Mouse (Mus musculus): ENCODE data around the gene Cd28. TPM values are rescaled to one million over a fixed set of nuclear protein-coding genes. Genes with fewer than 3 reads are reported as not detected.

Gene Cd28
- polyA plus RNA-seq, 1 experiment from 2014 or later = 0.05 TPM

DNA sequence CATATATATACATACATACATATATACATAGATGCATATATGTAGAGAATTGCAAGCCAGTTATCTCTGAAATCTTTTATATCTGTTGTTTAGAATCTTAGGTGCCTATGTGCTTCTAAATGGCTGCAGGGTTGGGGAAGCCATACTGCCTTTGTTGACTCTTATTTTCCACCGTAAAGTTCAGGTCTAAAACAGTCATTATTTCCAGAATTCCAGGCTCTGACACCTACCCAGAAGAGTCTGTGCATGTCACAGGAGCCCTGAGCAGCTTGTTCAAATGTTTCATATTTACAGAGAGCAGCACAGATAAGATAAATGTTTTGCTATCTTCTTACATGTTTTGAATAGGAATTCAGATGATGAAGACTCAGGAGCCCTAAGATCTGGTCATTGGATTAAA, 36.4 kb downstream of the Cd28 start:
- no peak overlapping the region for H3K9ac ChIP-seq (replicated peaks)
- no peak overlapping the region for H3K4me3 ChIP-seq (ENCODE audit: low read depth, low read length)
- whole genome bisulfite sequencing (ENCODE audit: insufficient replicate concordance) = 66% methylated on average over 1 of the region's 1 CpGs
- no peak overlapping the region for H3K4me2 ChIP-seq (ENCODE audit: low read depth, low read length)
- H3K4me1 ChIP-seq (ENCODE audit: insufficient read depth) = no peaks in the 10 kb centered on the region
- no peaks in the 10 kb centered on the region for H3K9me3 ChIP-seq (ENCODE audit: low read length)
- DNase-seq = no peak
- no peaks in the 10 kb centered on the region for H3K36me3 ChIP-seq (replicated peaks; ENCODE audit: insufficient read depth, low read length)
- ATAC-seq = no peak
- H3K27me3 ChIP-seq (ENCODE audit: insufficient read depth, low read length) = no peaks in the 10 kb centered on the region
- TF ChIP-seq CTCF (IDR thresholded peaks at IDR 0.05; ENCODE audit: low read depth) (no peak), EP300 (IDR thresholded peaks at IDR 0.05; ENCODE audit: low read depth) (no peak)
- no peak overlapping the region for H3K27ac ChIP-seq (ENCODE audit: low read depth)

GRCm38 (mm10) chr1:60753981-60754380, 37.4 kb downstream of the Cd28 start:
- ATAC-seq = no peak
- Histone ChIP-seq H3K4me3 (ENCODE audit: low read depth, low read length) (no peak overlapping the region), H3K27me3 (ENCODE audit: insufficient read depth, low read length) (no peaks in the 10 kb centered on the region), H3K9me3 (ENCODE audit: low read length) (no peaks in the 10 kb centered on the region), H3K36me3 (replicated peaks; ENCODE audit: insufficient read depth, low read length) (no peaks in the 10 kb centered on the region), H3K9ac (replicated peaks) (no peak overlapping the region), H3K4me1 (ENCODE audit: insufficient read depth) (no peaks in the 10 kb centered on the region), H3K4me2 (ENCODE audit: low read depth, low read length) (no peak overlapping the region), H3K27ac (ENCODE audit: low read depth) (no peak overlapping the region)
- 92% methylated on average over 12 of the region's 12 CpGs for WGBS (ENCODE audit: insufficient replicate concordance)
- no peak for TF ChIP-seq EP300 (IDR thresholded peaks at IDR 0.05; ENCODE audit: low read depth)
- no peak for TF ChIP-seq CTCF (IDR thresholded peaks at IDR 0.05; ENCODE audit: low read depth)
- no peak for DNase-seq

DNA sequence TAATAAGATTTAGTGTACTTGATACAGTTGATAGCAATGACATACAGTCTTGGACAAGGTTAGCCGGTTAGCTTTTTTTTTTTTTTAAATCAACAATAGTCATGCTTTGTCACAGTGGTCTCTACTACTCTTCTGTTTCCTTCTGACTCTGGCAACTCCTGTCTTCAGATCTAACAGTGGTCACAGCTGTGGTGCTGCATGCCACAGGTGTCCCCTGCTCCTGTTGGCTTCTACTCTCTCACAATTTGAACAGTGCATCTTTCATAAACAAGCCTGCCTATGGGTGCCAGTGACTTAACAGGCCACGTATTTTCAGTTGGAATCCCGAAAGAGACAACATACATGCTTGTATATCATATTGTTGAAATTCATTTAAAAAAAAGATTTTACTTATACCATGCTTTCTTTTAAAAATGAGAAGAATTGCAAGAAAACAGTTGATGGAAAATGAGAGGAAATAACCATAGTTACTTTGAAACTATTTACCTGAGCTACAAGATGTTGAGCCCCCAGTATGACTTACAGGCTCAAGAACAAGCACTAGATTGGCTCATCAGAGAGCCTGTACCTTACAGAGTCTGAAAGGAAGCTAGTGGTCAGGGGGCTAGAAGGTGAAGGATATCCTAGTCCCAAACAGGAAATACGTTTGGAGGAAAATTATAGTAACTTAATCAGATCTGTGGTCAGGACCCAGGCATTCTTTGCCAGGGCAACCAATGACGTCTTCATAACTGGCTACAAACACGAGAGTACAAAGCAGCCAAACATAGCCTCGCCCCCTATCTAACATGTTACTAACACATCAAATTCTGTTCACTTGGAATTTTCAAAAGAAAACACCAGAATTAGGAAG, 39.0 kb downstream of the Cd28 start:
- ATAC-seq (no peak), DNase-seq (no peak)
- H3K4me3 ChIP-seq (ENCODE audit: low read depth, low read length) = no peak overlapping the region
- H3K4me1 ChIP-seq (ENCODE audit: insufficient read depth) = no peaks in the 10 kb centered on the region
- H3K9ac ChIP-seq (replicated peaks) = no peak overlapping the region
- no peak overlapping the region for H3K4me2 ChIP-seq (ENCODE audit: low read depth, low read length)
- no peaks in the 10 kb centered on the region for H3K36me3 ChIP-seq (replicated peaks; ENCODE audit: insufficient read depth, low read length)
- no peaks in the 10 kb centered on the region for H3K27me3 ChIP-seq (ENCODE audit: insufficient read depth, low read length)
- H3K27ac ChIP-seq (ENCODE audit: low read depth) = no peak overlapping the region
- H3K9me3 ChIP-seq (ENCODE audit: low read length) = no peaks in the 10 kb centered on the region
- no peak for TF ChIP-seq EP300 (IDR thresholded peaks at IDR 0.05; ENCODE audit: low read depth)
- no peak for TF ChIP-seq CTCF (IDR thresholded peaks at IDR 0.05; ENCODE audit: low read depth)
- 57% methylated on average over 7 of the region's 7 CpGs for WGBS (ENCODE audit: insufficient replicate concordance)

DNA sequence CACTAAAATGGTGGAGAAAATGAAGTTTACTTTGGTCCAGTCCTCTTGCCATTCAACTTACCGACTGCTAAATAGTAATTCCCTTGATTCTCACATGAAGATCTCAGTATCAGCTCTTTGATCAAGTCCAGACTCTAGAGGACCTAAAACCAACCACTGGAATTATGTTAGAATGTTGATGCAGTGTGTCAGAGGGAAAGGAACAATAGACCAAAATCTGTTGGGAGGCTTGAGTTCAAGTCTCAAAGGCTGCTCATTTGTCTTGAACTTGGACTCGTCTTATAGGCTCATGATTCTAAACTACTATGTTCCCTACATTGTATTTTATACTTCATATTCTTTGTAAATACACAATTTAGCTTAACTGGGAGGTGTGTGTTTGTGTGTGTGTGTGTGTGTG, 41.0 kb downstream of the Cd28 start:
- ATAC-seq (no peak), DNase-seq (no peak)
- 76% methylated on average over 2 of the region's 2 CpGs for WGBS (ENCODE audit: insufficient replicate concordance)
- H3K27me3 ChIP-seq (ENCODE audit: insufficient read depth, low read length) = no peaks in the 10 kb centered on the region
- no peak for TF ChIP-seq CTCF (IDR thresholded peaks at IDR 0.05; ENCODE audit: low read depth)
- TF ChIP-seq EP300 (IDR thresholded peaks at IDR 0.05; ENCODE audit: low read depth) = no peak
- no peak overlapping the region for H3K27ac ChIP-seq (ENCODE audit: low read depth)
- H3K9ac ChIP-seq (replicated peaks) = no peak overlapping the region
- H3K4me1 ChIP-seq (ENCODE audit: insufficient read depth) = no peaks in the 10 kb centered on the region
- H3K4me3 ChIP-seq (ENCODE audit: low read depth, low read length) = no peak overlapping the region
- no peaks in the 10 kb centered on the region for H3K9me3 ChIP-seq (ENCODE audit: low read length)
- no peak overlapping the region for H3K4me2 ChIP-seq (ENCODE audit: low read depth, low read length)
- H3K36me3 ChIP-seq (replicated peaks; ENCODE audit: insufficient read depth, low read length) = no peaks in the 10 kb centered on the region

DNA sequence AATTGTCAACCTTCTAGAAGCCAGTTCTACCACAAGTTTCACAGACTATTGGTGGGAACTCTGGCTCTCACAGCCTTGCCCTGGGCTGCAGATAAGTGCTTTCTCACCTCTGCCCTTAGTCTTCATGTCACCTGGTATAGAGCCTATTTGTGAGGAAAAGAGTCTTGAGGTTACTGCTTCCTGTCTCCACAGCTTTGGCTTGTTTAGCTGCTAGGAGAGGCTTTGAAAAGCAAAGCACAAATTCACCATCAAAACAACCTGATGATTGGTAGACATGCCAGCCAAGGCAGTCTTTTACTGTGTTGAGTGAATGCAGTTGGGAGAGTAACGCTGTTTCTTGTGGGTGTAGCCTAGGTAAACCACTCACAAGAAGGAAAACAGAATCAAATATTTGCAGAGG, 41.6 kb downstream of the Cd28 start:
- Histone ChIP-seq H3K4me3 (ENCODE audit: low read depth, low read length) (no peak overlapping the region), H3K4me2 (ENCODE audit: low read depth, low read length) (no peak overlapping the region), H3K27me3 (ENCODE audit: insufficient read depth, low read length) (no peaks in the 10 kb centered on the region), H3K36me3 (replicated peaks; ENCODE audit: insufficient read depth, low read length) (no peaks in the 10 kb centered on the region), H3K4me1 (ENCODE audit: insufficient read depth) (no peaks in the 10 kb centered on the region), H3K9ac (replicated peaks) (no peak overlapping the region), H3K27ac (ENCODE audit: low read depth) (no peak overlapping the region), H3K9me3 (ENCODE audit: low read length) (no peaks in the 10 kb centered on the region)
- no peak for TF ChIP-seq CTCF (IDR thresholded peaks at IDR 0.05; ENCODE audit: low read depth)
- TF ChIP-seq EP300 (IDR thresholded peaks at IDR 0.05; ENCODE audit: low read depth) = no peak
- ATAC-seq (no peak), DNase-seq (no peak)
- WGBS (ENCODE audit: insufficient replicate concordance) = 80% methylated on average over 1 of the region's 1 CpGs

DNA sequence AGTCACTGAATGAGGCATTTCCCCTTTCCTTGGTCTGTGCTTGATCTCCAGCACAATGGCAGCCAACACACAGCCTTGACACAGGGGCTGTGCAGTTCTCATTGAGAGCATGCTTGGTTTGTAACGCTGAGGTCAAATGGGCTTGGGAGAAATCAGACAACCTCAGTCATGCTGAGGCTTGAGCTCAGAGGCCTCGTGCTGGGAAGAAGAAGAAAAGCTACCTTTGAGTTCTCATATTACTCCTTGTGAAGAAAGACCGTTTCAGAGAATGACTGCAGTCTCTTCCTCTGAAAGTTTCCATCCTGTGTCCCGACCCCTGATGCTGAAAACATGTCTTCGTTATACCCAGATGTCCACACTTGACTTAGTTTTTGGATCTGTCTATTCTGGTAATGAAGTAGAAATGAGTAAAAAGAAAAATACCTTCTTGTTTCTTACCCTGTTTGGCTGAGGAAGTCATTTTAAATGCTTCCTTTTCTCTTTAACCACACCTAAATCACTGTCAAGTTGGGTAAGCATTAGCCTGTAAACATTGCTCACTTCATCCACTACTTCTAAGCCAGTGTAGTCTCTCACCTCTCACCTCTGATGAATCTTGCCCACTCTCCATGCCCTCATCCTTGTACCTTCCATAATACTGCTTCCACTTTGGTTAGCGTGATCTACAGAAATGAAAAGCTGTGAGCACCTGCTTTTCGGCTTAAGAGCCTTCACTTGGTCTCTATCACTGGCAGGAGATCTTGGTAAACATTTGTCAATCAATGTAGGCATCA, 43.1 kb downstream of the Cd28 start:
- H3K4me2 ChIP-seq (ENCODE audit: low read depth, low read length) = no peak overlapping the region
- H3K27ac ChIP-seq (ENCODE audit: low read depth) = no peak overlapping the region
- no peak overlapping the region for H3K4me3 ChIP-seq (ENCODE audit: low read depth, low read length)
- no peaks in the 10 kb centered on the region for H3K4me1 ChIP-seq (ENCODE audit: insufficient read depth)
- H3K27me3 ChIP-seq (ENCODE audit: insufficient read depth, low read length) = no peaks in the 10 kb centered on the region
- H3K36me3 ChIP-seq (replicated peaks; ENCODE audit: insufficient read depth, low read length) = no peaks in the 10 kb centered on the region
- no peak for ATAC-seq
- no peak for DNase-seq
- no peak overlapping the region for H3K9ac ChIP-seq (replicated peaks)
- TF ChIP-seq CTCF (IDR thresholded peaks at IDR 0.05; ENCODE audit: low read depth) = no peak
- no peak for TF ChIP-seq EP300 (IDR thresholded peaks at IDR 0.05; ENCODE audit: low read depth)
- H3K9me3 ChIP-seq (ENCODE audit: low read length) = no peaks in the 10 kb centered on the region
- 47% methylated on average over 7 of the region's 7 CpGs for WGBS (ENCODE audit: insufficient replicate concordance)

All from liver, postnatal 0 days (tissue).